Mouse (Mus musculus) layer of hippocampus, adult 11-12 months (tissue): ENCODE data around the gene Pou3f3.

Experiments used
- DNase-seq: peaks from one replicate; pipeline ENCODE4 v3.0.0; 2022; ENCODE audit warnings: low spot score

The Pou3f3 gene

DNA sequence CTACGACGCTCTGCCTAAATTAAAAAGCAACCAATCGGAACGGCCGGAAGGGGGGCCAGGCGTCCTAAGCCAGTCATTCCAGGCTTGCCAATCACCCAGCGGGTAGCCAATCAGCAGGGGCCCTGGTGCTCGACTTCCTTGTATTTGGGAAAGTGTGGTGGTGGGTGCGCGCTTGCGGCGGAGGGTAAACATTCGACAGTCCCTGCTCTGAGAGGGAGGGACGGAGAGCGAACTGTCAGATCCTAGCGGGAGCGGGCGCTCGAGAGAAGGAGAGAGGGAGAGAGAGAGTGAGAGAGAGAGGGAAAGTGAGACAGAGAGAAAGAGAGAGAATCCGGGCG, at the start of gene Pou3f3:
Pou3f3 (plus strand) TSS at position 191 of the 338 bp plus-strand sequence.
- DNase-seq: peak; percentile 97

- DNase-seq: peak; percentile 28
Measured at GRCm38 (mm10) chr1:42648366-42648935, 47.1 kb upstream of the Pou3f3 start.

- DNase-seq: no peak
Measured at GRCm38 (mm10) chr1:42651461-42651860, 44.1 kb upstream of the Pou3f3 start.

GRCm38 (mm10) chr1:42667546-42667945, 28.0 kb upstream of the Pou3f3 start:
- DNase-seq: no peak

DNA sequence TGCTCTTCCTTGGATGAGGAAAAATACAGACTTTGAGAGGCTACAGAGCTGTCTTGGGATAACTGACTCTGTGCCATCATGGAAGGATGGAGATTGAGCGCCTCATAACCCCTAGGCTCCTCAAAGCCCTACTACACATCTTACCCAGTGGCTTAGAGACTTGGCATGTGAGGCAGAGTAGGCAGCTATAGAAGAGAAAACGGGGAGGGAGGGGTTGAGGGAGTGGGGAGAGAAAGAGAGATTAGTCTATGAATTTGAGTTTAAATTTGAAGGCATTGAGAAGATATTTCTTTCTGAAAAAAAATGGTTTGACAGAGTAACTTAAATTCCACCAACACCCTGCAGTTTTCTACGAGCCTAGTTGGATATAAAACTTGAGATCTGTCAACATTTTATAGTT, 14.9 kb upstream of the Pou3f3 start:
- no peak for DNase-seq

- DNase-seq: no peak
Measured at GRCm38 (mm10) chr1:42681762-42682161, 13.8 kb upstream of the Pou3f3 start.

GRCm38 (mm10) chr1:42683861-42684260, 11.7 kb upstream of the Pou3f3 start:
- DNase-seq: no peak

GRCm38 (mm10) chr1:42684345-42684744, 11.2 kb upstream of the Pou3f3 start:
- DNase-seq: peak; percentile 48

DNA sequence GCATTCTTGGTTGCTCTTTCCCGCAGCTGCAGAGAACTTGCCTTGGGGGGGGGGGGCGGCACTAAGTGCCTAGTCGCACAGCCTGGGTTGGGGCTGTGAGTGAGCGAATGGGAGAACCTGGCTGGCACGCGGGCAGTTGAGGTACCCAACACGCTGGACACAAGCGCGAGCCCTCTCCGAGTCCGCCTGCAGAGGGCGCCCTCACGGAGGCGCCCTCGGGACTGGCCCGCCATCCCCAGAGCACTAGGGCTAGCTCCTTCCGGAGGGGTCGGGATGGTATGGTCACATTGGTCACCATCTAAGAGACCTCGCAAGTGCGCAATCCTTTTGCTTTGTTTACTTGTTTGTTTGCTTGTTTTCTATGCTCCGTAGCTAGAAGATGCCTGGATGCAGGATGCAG, 10.8 kb upstream of the Pou3f3 start:
- DNase-seq: peak; percentile 66

DNA sequence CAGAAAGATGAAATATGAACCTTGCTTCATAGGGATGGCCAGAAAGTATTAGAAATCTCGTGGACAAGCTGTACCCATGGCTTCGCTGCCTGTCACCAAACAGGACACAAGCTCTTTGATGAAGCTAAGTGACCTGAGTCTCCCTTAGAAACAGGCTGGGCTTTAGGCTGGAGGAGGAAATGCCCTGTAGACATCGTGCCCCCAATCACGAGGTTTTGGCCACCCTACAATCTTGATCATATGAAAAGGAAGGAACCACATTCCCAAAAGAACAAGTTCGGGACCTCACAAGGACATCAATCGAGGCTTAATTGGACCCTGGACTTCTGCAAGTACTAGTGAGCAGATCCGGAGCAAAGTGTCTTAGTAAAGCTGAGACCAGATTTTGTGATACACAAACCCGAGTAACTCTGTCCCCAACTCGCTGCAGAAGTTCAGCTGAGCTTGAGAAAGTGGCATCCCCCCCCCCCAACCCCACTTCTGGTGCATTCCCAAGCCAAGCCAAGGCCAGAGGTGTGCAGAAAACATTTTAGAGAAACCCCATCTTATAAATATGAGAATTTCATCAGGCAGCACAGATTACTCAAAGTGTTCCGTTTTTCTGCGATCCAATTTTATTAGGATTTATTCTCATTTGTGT, 10.1 kb upstream of the Pou3f3 start:
- DNase-seq: no peak

DNA sequence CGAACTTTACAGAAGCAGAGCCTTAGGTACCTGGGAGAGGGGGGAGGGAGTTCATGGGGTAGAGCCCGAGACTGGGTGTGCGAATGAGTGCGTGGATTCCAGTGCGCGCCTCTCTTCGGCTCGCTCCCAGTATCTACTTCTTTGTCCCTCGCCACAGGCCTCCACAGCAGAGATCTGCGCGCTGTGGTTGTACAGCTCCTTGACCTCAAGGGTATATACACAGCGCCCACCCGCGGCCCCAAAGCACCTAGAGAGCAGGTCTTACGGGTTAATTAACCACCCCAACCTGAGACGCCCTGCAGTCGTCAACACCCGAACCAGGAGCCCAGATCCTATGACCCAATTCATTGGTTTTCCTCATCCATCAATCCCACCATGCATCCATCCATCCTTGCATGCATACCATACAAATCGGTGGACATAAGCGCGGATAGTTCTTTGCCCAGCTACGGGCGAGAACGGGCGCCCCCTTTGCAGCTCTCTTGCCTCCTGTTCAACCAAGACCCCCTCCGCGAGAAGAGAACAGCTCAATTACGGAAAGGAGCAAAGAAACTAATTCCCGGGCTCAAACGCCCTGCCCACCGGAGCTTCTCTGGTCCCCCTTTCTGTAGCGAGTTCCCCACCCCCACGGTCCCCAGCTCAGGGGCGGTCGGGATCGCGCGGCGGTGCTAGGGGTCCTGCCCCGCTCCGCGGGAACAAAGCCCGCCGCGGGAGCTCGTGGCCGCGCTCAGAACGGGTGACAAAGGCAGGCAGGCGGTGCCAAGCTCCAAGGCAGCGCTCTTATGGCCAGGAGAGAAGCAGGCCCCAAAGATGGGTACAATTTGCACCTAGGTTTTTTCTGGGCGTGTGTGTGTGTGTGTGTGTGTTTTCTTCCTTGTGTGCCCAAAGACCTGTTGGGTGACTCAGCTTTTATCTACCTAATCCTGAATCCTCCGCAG, 9.1 kb upstream of the Pou3f3 start:
- DNase-seq: peak; percentile 54

DNA sequence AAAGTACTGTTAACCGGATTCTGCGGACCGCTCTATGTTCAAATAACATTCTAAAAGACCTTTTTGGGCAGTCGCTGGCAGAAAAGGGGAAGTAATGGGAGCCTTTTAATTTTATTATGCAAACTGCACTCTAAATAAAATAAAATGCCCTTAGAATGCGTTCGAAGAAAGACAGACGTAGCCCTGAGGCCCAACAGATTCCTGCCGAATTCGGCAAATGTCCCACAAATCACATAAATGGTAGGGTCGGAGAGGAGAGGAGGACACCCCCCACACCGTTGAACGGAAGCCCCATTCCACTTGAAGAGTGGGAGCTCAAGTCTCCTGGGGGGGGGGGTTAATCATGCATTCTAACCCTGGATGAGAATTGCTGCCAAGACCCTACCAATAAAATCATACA, 8.3 kb upstream of the Pou3f3 start:
- no peak for DNase-seq

- DNase-seq: no peak
Measured at GRCm38 (mm10) chr1:42687756-42688540, 7.6 kb upstream of the Pou3f3 start.

GRCm38 (mm10) chr1:42688541-42689125, 6.9 kb upstream of the Pou3f3 start:
- DNase-seq: no peak

DNA sequence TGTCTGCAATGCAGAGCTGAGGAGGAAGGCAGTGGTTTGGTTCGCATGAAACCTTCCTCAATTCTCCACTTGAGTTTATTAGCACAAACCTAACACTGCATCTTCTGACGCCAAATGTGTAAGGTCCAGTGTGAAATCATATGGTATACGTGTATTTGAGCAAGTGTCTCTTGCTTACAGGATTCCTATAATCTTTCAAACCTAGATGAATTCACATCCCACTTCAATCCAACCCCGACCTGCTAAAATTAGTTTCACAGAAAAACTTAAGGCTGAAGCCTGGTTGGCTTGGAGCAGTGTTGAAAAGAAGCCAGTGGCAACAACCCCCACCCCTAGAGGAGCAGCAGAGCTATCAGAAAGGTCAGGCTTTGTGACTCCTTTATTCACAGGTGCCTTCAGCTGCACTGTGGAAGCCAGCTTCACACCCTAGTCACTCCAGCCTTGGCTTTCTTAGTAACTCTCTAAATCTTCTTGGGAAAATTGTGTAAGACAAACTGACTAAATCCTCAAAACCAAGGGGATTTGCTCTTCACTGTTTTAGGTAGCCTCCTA, 5.5 kb upstream of the Pou3f3 start:
- DNase-seq: no peak

DNA sequence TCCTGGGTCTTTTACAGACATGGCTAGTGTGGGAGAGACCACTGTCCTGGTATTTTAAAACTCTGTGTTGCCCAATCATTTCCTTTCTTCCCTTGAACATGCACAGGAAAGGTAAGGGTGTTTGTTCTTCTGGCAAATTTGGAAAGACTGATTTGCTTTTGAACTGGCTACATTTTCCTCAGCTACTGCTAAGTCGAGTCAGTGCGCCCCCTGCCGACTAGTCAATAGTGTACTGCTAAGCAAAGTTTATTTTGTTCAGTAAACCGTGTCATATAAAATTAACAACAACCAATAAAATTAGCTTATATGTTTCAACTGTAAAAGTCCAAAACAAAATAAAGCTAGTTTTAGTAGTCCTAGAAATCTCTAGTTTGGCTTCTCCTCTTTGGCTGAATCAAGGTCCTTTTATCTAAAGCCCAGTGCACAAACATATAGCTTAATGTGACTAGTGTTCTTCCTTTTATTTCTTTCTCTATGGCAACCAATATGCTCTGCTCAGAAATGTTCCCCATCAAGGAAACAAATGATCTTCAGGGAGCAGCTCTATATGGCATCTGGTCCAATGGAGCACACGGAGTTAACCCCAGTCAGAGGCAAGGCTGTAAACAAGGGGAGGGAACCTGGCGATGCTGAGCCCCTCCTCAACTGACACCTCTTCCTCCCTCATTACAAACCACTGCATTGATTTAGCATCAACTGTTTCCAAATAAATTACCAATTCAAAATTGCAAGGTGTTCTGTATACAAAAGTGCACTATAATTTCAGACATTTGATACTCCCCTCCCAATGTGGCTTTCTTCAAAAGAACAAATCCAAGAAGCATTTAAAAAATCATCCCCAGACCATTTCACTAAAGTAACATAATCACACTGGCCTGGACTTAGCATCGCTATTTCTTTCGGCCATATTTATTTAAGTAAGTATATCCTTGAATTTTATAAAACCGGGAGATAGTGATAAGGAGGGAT, 4.1 kb upstream of the Pou3f3 start:
- DNase-seq: peak; percentile 79

GRCm38 (mm10) chr1:42692221-42692620, 3.3 kb upstream of the Pou3f3 start:
- no peak for DNase-seq

- DNase-seq: no peak
Measured at GRCm38 (mm10) chr1:42693101-42693715, 2.4 kb upstream of the Pou3f3 start.

GRCm38 (mm10) chr1:42693852-42694251, 1.7 kb upstream of the Pou3f3 start:
- DNase-seq: peak; percentile 73

DNA sequence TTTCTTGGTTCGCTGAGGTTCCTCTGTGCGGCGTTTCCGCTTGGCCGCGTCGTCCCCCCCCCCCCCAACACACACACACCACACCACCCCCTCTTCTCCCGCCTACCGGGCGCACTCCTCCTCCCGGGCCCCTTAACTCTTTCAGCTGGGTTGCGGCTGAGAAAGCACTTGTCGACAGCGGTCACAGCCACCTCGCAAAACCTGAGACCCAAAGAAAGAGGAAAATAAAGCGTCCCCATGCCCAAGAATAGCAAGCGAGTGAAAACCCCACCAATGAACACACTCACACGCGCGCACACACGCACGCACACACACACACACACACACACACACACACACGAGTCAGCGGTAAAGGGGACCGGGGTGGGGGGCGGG, 1.3 kb upstream of the Pou3f3 start:
- DNase-seq: peak; percentile 61
